Mouse (Mus musculus): ENCODE data around the gene Arhgef3.
"Not testable (repeated sequence)": the region's sequence is repeated elsewhere in the genome, so short reads cannot be mapped to it uniquely, and the experiment has no call there.

The Arhgef3 gene

GRCm38 (mm10) chr14:27231974-27232780 is 117.5 kb downstream of the Arhgef3 start:
- DNase-seq (ENCODE audit: low spot score), result no peak

- DNase-seq (ENCODE audit: low spot score), result no peak
These were observed 118.4 kb downstream of the Arhgef3 start for GRCm38 (mm10) chr14:27233056-27233455.

- no peak for DNase-seq (ENCODE audit: low spot score)
These were observed 119.0 kb downstream of the Arhgef3 start for GRCm38 (mm10) chr14:27233656-27234055.

- no peak for DNase-seq (ENCODE audit: low spot score)
These were observed 119.7 kb downstream of the Arhgef3 start for GRCm38 (mm10) chr14:27234270-27234840.

GRCm38 (mm10) chr14:27235897-27236553 is 121.3 kb downstream of the Arhgef3 start:
- no peak for DNase-seq (ENCODE audit: low spot score)

GRCm38 (mm10) chr14:27237522-27238187 is 123.0 kb downstream of the Arhgef3 start:
- no peak for DNase-seq (ENCODE audit: low spot score)

- no peak for DNase-seq (ENCODE audit: low spot score)
These were observed 124.0 kb downstream of the Arhgef3 start for GRCm38 (mm10) chr14:27238600-27239118.

- no peak for DNase-seq (ENCODE audit: low spot score)
These were observed 124.9 kb downstream of the Arhgef3 start for GRCm38 (mm10) chr14:27239551-27240091.

- no peak for DNase-seq (ENCODE audit: low spot score)
These were observed 127.6 kb downstream of the Arhgef3 start for GRCm38 (mm10) chr14:27242253-27242652.

- no peak for DNase-seq (ENCODE audit: low spot score)
These were observed 128.1 kb downstream of the Arhgef3 start for GRCm38 (mm10) chr14:27242769-27243168.

- no peak for DNase-seq (ENCODE audit: low spot score)
These were observed 128.9 kb downstream of the Arhgef3 start for GRCm38 (mm10) chr14:27243585-27243984.

GRCm38 (mm10) chr14:27244898-27245297 is 130.2 kb downstream of the Arhgef3 start:
- DNase-seq (ENCODE audit: low spot score), result no peak

- no peak for DNase-seq (ENCODE audit: low spot score)
These were observed 131.7 kb downstream of the Arhgef3 start for GRCm38 (mm10) chr14:27246424-27246823.

- not testable (repeated sequence) for DNase-seq (ENCODE audit: low spot score)
These were observed 132.2 kb downstream of the Arhgef3 start for GRCm38 (mm10) chr14:27246948-27247347.

GRCm38 (mm10) chr14:27249121-27249520 is 134.4 kb downstream of the Arhgef3 start:
- DNase-seq (ENCODE audit: low spot score), result no peak

- DNase-seq (ENCODE audit: low spot score), result no peak
These were observed 135.6 kb downstream of the Arhgef3 start for GRCm38 (mm10) chr14:27250281-27250789.

GRCm38 (mm10) chr14:27253391-27253790 is 138.7 kb downstream of the Arhgef3 start:
- no peak for DNase-seq (ENCODE audit: low spot score)

- no peak for DNase-seq (ENCODE audit: low spot score)
These were observed 147.7 kb downstream of the Arhgef3 start for GRCm38 (mm10) chr14:27262349-27262748.

GRCm38 (mm10) chr14:27266601-27267000 is 151.9 kb downstream of the Arhgef3 start:
- no peak for DNase-seq (ENCODE audit: low spot score)

- DNase-seq (ENCODE audit: low spot score), result no peak
These were observed 153.4 kb downstream of the Arhgef3 start for GRCm38 (mm10) chr14:27268137-27268536.

- DNase-seq (ENCODE audit: low spot score), result no peak
These were observed 154.4 kb downstream of the Arhgef3 start for GRCm38 (mm10) chr14:27268986-27269700.

Measured in ovary, postnatal 36 days (tissue).